Mouse (Mus musculus): ENCODE data around the gene Nrxn3. TPM values are rescaled to one million over a fixed set of nuclear protein-coding genes. Genes with fewer than 3 reads are reported as not detected.

Nrxn3 gene
- polyA plus RNA-seq, 1 experiment from 2014 or later, result 5.3 TPM

DNA sequence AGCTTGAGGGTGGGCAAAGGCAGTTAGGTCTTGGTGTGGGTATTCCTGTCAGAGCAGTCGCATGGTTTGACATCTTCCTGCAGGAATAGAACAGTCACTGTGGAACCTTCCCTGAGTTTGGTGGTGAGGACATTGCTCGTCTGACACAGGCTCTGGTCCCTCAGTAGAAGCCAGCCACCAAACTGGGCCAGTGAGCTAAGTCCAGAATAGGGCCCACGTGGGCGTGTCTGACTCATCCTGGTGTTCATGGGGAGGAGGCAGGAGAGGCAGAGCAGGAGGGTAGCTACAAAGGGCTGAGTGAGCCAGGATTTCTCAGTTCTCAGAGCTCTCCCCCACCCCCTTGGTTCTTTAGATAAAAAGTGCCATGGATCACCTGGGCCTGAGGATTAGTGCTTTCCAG, 15.9 kb downstream of the Nrxn3 start:
- Histone ChIP-seq H3K27ac (no peak overlapping the region), H3K4me2 (no peak overlapping the region), H3K4me1 (no peaks in the 10 kb centered on the region), H3K36me3 (no peaks in the 10 kb centered on the region), H3K9ac (no peak overlapping the region), H3K27me3 (no peaks in the 10 kb centered on the region), H3K9me3 (replicated peaks) (no peaks in the 10 kb centered on the region), H3K4me3 (replicated peaks) (no peak overlapping the region)
- 61% methylated on average over 4 of the region's 4 CpGs for WGBS
- ATAC-seq (replicated peaks; ENCODE audit: low FRiP score), result no peak

DNA sequence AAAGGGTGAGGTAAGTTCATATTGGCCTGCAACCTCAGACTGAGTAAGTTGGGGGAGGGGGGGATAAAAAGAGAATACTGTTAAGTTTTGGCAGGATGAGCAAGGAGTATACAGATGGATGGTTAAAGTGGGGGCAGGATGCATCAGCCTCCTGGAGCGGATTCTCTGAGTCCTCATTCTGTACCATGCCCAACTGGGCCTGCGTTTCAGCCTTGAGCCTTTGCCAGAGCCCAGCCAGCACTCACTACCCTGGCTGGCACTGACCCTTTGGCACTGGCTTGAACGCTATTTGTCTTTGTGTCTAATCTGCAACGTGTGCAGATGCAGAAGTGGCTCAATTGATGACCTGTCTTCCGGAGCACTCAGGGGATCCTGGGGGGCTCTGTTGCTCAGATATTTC, 24.1 kb downstream of the Nrxn3 start:
- H3K4me1 ChIP-seq, result no peaks in the 10 kb centered on the region
- no peak overlapping the region for H3K4me3 ChIP-seq (replicated peaks)
- no peak overlapping the region for H3K27ac ChIP-seq
- no peaks in the 10 kb centered on the region for H3K9me3 ChIP-seq (replicated peaks)
- H3K4me2 ChIP-seq, result no peak overlapping the region
- no peaks in the 10 kb centered on the region for H3K36me3 ChIP-seq
- no peak overlapping the region for H3K9ac ChIP-seq
- no peaks in the 10 kb centered on the region for H3K27me3 ChIP-seq
- WGBS, result 71% methylated on average over 5 of the region's 5 CpGs
- ATAC-seq (replicated peaks; ENCODE audit: low FRiP score), result no peak

DNA sequence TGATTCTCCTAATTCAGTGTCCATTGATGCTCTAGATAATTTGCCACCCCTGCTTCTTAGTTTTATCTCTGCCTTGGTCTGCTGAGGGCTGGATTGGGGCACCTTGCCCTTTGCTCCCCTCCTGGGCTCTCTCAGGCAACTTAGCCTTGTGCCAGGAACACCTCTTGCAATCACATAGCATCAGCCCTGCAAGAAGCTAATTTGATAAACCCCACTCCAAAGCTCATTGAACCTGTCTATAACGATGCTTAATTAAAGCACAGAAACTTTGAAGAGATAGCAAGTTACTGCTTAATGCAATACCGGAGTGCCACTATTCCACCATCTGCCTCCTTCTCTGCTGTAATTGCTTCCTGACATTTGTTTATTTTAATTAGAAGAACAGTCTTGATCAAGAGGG, 42.1 kb downstream of the Nrxn3 start:
- no peak for ATAC-seq (replicated peaks; ENCODE audit: low FRiP score)
- no peak overlapping the region for H3K27ac ChIP-seq
- H3K4me2 ChIP-seq, result no peak overlapping the region
- WGBS, result 84% methylated on average over 2 of the region's 2 CpGs
- H3K36me3 ChIP-seq, result no peaks in the 10 kb centered on the region
- H3K27me3 ChIP-seq, result no peaks in the 10 kb centered on the region
- H3K4me3 ChIP-seq (replicated peaks), result no peak overlapping the region
- no peaks in the 10 kb centered on the region for H3K4me1 ChIP-seq
- H3K9me3 ChIP-seq (replicated peaks), result no peaks in the 10 kb centered on the region
- no peak overlapping the region for H3K9ac ChIP-seq

DNA sequence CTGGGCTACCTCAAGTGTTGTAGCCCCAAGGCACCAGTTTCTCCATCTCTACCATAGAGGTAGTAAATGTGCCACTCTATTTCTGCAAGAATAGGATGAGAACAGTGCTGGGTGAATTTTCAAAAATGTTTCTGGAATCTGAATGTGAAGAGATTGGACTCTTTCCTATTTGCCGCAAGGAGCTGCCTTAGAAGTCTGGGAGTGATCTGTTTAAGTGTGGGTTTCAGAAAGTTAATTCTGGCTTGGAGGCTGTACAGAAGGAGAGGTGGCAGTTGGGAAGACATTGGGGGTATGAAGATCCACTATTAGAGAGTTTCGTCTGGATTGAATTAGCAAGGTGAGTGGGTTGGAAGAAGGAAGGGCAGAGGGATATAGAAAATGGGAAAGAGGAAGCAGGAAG, 52.0 kb downstream of the Nrxn3 start:
- 93% methylated on average over 2 of the region's 2 CpGs for WGBS
- Histone ChIP-seq H3K4me1 (no peaks in the 10 kb centered on the region), H3K9ac (no peak overlapping the region), H3K4me2 (no peak overlapping the region), H3K27me3 (no peaks in the 10 kb centered on the region), H3K27ac (no peak overlapping the region), H3K9me3 (replicated peaks) (no peaks in the 10 kb centered on the region), H3K36me3 (no peaks in the 10 kb centered on the region), H3K4me3 (replicated peaks) (no peak overlapping the region)
- ATAC-seq (replicated peaks; ENCODE audit: low FRiP score), result no peak

DNA sequence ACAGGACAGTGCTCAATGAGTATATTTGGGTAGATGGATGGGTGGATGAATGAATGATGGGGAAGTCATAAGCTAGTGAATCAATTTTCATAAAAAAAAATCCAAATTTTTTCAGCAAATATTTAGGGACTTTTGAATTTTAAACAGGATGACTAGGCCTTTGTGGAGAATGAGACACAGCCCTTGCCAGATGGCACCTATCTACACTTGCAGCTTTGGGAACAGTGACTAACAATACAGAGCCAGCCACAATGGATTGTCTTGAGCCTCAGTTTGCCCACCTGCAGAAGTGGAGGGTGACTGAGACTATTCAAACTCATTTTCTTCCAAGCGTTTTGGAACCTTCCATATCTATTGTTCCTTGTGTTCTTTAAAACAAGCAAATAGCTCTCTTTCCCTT, 55.4 kb downstream of the Nrxn3 start:
- Histone ChIP-seq H3K4me2 (no peak overlapping the region), H3K9me3 (replicated peaks) (no peaks in the 10 kb centered on the region), H3K36me3 (no peaks in the 10 kb centered on the region), H3K9ac (no peak overlapping the region), H3K27me3 (no peaks in the 10 kb centered on the region), H3K4me3 (replicated peaks) (no peak overlapping the region), H3K4me1 (no peaks in the 10 kb centered on the region), H3K27ac (no peak overlapping the region)
- ATAC-seq (replicated peaks; ENCODE audit: low FRiP score), result no peak
- 77% methylated on average over 1 of the region's 1 CpGs for WGBS

DNA sequence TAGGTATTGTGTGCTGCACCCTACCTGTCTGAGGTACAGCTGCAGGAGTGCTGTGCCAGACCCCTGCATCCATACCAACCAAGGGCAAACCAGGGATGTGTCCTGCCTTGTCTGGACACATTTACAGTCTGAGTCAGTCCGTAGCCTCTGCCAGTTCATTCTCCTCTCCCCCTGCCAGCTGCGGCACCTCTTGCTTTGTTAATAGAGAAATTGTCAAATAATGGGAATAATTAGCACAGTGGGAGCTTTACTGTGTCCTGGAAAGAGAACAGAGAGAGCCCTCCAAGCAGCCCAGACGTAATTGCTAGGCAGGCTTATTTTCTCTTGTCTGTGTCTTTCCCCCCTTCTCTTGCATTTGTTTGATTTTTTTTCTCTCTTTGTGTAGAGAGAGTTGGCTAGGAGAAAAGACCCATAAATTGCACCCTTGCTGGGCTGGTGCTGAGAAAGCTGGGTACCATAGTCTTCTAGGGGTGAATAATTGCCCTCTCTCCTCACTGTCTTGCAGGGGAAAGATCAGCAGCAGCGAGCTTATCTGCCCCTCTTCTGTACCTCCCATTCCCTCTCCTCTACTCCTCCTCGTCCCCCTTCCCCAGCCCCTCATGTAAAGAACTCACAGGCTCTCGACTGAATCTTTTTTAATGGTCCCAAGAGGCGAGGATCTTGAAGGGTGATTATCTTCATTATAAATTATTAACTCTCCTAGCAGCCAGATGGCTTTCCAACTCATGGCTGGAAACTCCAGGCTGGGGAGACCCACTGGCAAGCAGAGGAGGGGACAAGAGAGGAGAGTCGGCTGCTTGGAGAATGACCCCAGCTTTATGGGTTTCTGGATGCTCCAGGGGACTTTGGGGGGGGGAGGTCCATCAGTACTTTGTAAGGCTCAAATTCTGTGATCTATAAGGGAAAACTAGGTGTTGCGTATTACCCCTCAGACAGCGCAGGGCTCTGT, 61.8 kb downstream of the Nrxn3 start:
- no peaks in the 10 kb centered on the region for H3K36me3 ChIP-seq
- H3K27ac ChIP-seq, result no peak overlapping the region
- H3K4me1 ChIP-seq, result peaks cover 5% of the 10 kb centered on the region; the same call in 1 of the 2 replicates
- 39% methylated on average over 10 of the region's 10 CpGs for whole genome bisulfite sequencing
- no peak overlapping the region for H3K4me3 ChIP-seq (replicated peaks)
- H3K9ac ChIP-seq, result no peak overlapping the region
- no peak overlapping the region for H3K4me2 ChIP-seq
- H3K27me3 ChIP-seq, result no peaks in the 10 kb centered on the region
- no peak; the same call in 1 of the 2 replicates for ATAC-seq (replicated peaks; ENCODE audit: low FRiP score)
- no peaks in the 10 kb centered on the region for H3K9me3 ChIP-seq (replicated peaks)

DNA sequence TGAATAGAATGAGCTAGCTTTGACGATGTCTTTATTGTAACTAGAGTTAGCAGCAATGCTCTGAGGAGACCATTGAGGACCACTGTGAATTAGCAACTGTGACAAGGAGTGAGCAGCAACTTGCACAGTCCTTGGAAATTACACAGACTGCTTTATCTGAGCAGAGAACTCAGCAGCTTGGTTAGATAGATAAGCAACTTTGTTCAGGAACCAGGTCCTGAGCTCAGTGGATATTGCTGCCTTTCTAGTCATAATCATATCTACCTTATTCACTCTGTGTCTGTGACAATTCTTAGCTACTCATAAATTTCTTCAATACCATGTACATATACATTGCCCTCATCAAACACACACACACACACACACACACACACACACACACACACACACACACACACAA, 70.6 kb downstream of the Nrxn3 start:
- no peak overlapping the region for H3K4me3 ChIP-seq (replicated peaks)
- ATAC-seq (replicated peaks; ENCODE audit: low FRiP score), result no peak
- H3K27ac ChIP-seq, result no peak overlapping the region
- WGBS, result 76% methylated on average over 1 of the region's 1 CpGs
- H3K9ac ChIP-seq, result no peak overlapping the region
- H3K27me3 ChIP-seq, result no peaks in the 10 kb centered on the region
- no peaks in the 10 kb centered on the region for H3K36me3 ChIP-seq
- H3K4me2 ChIP-seq, result no peak overlapping the region
- H3K9me3 ChIP-seq (replicated peaks), result no peaks in the 10 kb centered on the region
- no peaks in the 10 kb centered on the region for H3K4me1 ChIP-seq

DNA sequence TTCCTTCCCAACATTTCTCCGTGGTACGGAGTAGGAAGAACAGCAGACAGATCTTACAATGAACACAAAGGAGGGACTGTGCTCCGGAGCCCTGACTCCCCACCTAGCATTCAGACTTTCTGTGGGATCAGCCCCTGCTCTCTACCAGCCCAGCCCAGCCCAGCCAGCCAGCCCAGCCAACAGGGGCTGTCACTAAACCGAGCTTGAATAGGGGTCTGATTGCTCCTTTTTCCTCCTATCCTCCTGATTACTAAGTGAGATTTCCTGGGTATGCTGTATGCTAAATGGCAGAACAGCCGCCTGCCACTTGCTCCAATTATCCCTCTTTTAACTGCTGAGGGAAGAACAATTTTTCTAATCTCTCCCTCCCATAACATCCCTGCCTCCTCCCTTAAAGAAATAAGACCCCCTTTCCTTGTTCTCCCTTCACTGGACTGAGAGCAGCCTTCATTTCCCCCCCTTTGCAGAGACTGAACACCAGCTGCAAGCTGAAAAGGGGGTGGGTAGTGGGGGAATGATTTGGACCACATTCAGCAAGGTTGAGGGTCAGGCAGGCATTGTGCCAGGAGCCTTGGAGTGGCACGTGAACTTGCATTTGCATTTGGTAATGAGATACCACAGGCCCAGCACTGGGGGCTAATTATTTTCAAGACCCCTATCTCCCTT, 78.4 kb downstream of the Nrxn3 start:
- H3K27ac ChIP-seq, result no peak overlapping the region
- H3K27me3 ChIP-seq, result no peaks in the 10 kb centered on the region
- ATAC-seq (replicated peaks; ENCODE audit: low FRiP score), result peak; percentile 54; the same call in 1 of the 2 replicates
- 24% methylated on average over 6 of the region's 6 CpGs for WGBS
- no peak overlapping the region for H3K4me3 ChIP-seq (replicated peaks)
- no peaks in the 10 kb centered on the region for H3K9me3 ChIP-seq (replicated peaks)
- H3K4me1 ChIP-seq, result peaks cover 5% of the 10 kb centered on the region; the same call in 1 of the 2 replicates
- no peak overlapping the region for H3K4me2 ChIP-seq
- no peaks in the 10 kb centered on the region for H3K36me3 ChIP-seq
- no peak overlapping the region for H3K9ac ChIP-seq

DNA sequence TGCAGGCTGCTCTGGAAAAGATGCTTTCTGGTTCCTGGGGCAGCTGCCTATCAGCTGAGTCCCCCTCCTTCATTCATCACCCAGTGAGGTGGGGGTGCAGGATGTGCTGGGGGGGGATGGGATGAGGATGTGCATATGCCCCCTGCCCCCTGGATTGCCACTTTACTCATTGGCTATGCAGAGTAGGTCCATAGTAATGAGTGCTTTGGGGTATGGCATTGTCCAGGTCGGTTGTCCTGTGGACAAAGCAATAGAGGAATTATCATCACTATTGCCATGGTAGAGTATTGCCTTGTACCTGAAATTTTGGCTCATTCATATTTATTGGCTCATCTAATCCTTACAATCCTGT, 79.0 kb downstream of the Nrxn3 start:
- Histone ChIP-seq H3K36me3 (no peaks in the 10 kb centered on the region), H3K4me2 (no peak overlapping the region), H3K27ac (no peak overlapping the region), H3K4me1 (peaks cover 5% of the 10 kb centered on the region; the same call in 1 of the 2 replicates), H3K9ac (no peak overlapping the region), H3K4me3 (replicated peaks) (no peak overlapping the region), H3K27me3 (no peaks in the 10 kb centered on the region), H3K9me3 (replicated peaks) (no peaks in the 10 kb centered on the region)
- no peak for ATAC-seq (replicated peaks; ENCODE audit: low FRiP score)
- 81% methylated on average over 1 of the region's 1 CpGs for WGBS

DNA sequence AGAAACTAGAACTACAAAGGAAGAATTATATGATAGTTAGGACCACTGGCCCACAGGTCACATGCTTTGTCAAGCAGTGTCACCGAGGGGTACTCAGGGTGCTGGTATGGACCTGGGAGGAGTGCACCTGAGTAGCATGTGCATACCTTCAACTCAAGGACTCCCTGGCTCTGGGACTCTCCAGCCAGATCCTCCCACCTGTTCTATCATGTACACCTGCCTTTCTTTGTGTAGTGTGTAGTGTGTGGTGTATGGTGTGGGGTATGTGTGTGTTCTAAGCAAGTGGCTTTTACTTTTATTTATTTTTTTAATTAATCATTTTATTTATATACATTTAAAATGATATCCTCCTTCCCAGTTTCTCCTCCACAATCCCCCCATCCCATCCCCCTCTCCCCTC, 86.3 kb downstream of the Nrxn3 start:
- no peak overlapping the region for H3K27ac ChIP-seq
- H3K4me3 ChIP-seq (replicated peaks), result no peak overlapping the region
- WGBS, result 90% methylated on average over 1 of the region's 1 CpGs
- no peak overlapping the region for H3K4me2 ChIP-seq
- ATAC-seq (replicated peaks; ENCODE audit: low FRiP score), result no peak
- no peaks in the 10 kb centered on the region for H3K27me3 ChIP-seq
- H3K9me3 ChIP-seq (replicated peaks), result no peaks in the 10 kb centered on the region
- H3K36me3 ChIP-seq, result no peaks in the 10 kb centered on the region
- H3K9ac ChIP-seq, result no peak overlapping the region
- no peaks in the 10 kb centered on the region for H3K4me1 ChIP-seq

DNA sequence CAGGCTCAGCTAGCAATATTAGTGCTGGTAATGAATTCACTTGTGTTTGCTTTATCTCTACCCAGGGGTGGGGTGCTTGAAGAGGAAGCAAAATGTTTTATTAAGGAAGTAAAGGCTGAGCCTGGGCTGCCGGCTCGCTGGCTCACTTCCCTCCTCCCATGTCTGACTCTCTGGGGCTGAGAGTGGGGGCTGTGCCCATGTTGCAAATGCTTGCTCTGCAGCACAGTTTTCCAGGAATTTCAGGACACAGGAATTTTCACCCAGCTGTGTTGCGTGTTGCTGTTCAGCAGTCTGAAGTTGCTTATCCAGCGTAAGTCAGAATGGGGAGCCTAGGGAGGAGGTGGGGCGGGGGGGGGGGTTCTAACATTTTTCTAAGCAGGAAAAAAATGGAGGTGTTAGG, 89.5 kb downstream of the Nrxn3 start:
- ATAC-seq (replicated peaks; ENCODE audit: low FRiP score), result no peak
- Histone ChIP-seq H3K4me3 (replicated peaks) (no peak overlapping the region), H3K27ac (no peak overlapping the region), H3K4me1 (no peaks in the 10 kb centered on the region), H3K36me3 (no peaks in the 10 kb centered on the region), H3K27me3 (no peaks in the 10 kb centered on the region), H3K9me3 (replicated peaks) (no peaks in the 10 kb centered on the region), H3K4me2 (no peak overlapping the region), H3K9ac (no peak overlapping the region)
- 26% methylated on average over 5 of the region's 5 CpGs for WGBS

DNA sequence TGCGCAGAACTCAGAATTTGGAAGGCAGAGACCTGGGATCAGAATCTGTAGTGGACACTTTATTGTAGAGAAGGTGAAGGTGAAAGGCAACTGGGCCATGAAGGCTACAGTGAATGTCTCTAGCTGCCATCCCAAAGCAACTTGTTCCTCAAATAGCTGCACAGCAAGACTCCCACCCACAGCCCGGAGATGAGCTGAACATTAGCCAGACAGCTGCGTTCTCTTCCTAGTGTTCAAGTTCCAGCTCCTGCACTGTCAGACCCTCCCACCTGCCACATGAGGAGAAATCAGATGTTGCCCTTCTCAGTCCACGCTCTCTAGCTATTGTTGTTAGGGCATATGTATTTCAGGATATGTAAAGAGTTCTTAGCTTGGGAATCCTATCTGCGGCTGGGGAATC, 94.2 kb downstream of the Nrxn3 start:
- no peak overlapping the region for H3K27ac ChIP-seq
- H3K4me3 ChIP-seq (replicated peaks), result no peak overlapping the region
- H3K9ac ChIP-seq, result no peak overlapping the region
- 81% methylated on average over 5 of the region's 5 CpGs for WGBS
- H3K9me3 ChIP-seq (replicated peaks), result no peaks in the 10 kb centered on the region
- H3K4me2 ChIP-seq, result no peak overlapping the region
- no peaks in the 10 kb centered on the region for H3K27me3 ChIP-seq
- no peaks in the 10 kb centered on the region for H3K36me3 ChIP-seq
- peaks cover 11% of the 10 kb centered on the region for H3K4me1 ChIP-seq
- no peak for ATAC-seq (replicated peaks; ENCODE audit: low FRiP score)

Measured in kidney, embryonic 15.5 days (tissue).